Mouse (Mus musculus): ENCODE data around the gene Ppp3r2. TPM values are rescaled to one million over a fixed set of nuclear protein-coding genes. Genes with fewer than 3 reads are reported as not detected.

Gene Ppp3r2
- not detected in 2 replicates for polyA plus RNA-seq (2012; rRNA removed; ENCODE audit: low replicate concordance)

GRCm38 (mm10) chr4:49681812-49682211 is at the start of gene Ppp3r2:
Gene Ppp3r2, minus strand, starts transcription at chr4:49682024.

GRCm38 (mm10) chr4:49631319-49632138 is 50.3 kb downstream of the Ppp3r2 start, which contains the start of gene Rnf20:
Gene Rnf20, plus strand, starts transcription at chr4:49632006.

Other genes starting within 250 kb of the Ppp3r2 start
- gene Acnat1, start 208.1 kb downstream of the Ppp3r2 start, polyA plus RNA-seq (2012; rRNA removed; ENCODE audit: low replicate concordance), result 0.28 TPM in 1 of 2 replicates, not detected in the other
- 0.09 TPM in 1 of 2 replicates, not detected in the other for gene Baat, start 175.5 kb downstream of the Ppp3r2 start, polyA plus RNA-seq (2012; rRNA removed; ENCODE audit: low replicate concordance)
- gene Mrpl50, start 160.9 kb downstream of the Ppp3r2 start, polyA plus RNA-seq (2012; rRNA removed; ENCODE audit: low replicate concordance), result 7.6 and 7.9 TPM in 2 replicates
- gene Zfp189, start 160.8 kb downstream of the Ppp3r2 start, polyA plus RNA-seq (2012; rRNA removed; ENCODE audit: low replicate concordance), result 1.2 and 1.8 TPM in 2 replicates
- 0.11 and 0.45 TPM in 2 replicates for gene Aldob, start 132.5 kb downstream of the Ppp3r2 start, polyA plus RNA-seq (2012; rRNA removed; ENCODE audit: low replicate concordance)
- 9.5 and 21.0 TPM in 2 replicates for gene Tmem246, start 84.1 kb downstream of the Ppp3r2 start, polyA plus RNA-seq (2012; rRNA removed; ENCODE audit: low replicate concordance)
- 13.6 and 27.1 TPM in 2 replicates for gene Rnf20, start 50.0 kb downstream of the Ppp3r2 start, polyA plus RNA-seq (2012; rRNA removed; ENCODE audit: low replicate concordance)
- 0.10 and 0.36 TPM in 2 replicates for gene Grin3a, start 163.7 kb upstream of the Ppp3r2 start, polyA plus RNA-seq (2012; rRNA removed; ENCODE audit: low replicate concordance)

Data from subcutaneous adipose tissue, adult 2 months (tissue).